Mouse (Mus musculus) embryonic facial prominence, embryonic 15.5 days (tissue): ENCODE results near the gene Cacna2d2. TPM values are rescaled to one million over a fixed set of nuclear protein-coding genes. Genes with fewer than 3 reads are reported as not detected.

Experiments used
- ATAC-seq: fragments of 200-750 bp; cut with Nextera tagmentation; 2 replicates; pipeline ENCODE4 v1.8.0; 2017; ENCODE audit warnings: low read depth, moderate TSS enrichment; ENCODE audit not compliant: insufficient number of reproducible peaks, low FRiP score, low TSS enrichment
- H3K27ac ChIP-seq: fragments of 300-500 bp; sonication (generic); replicated peaks from 2 replicates; pipeline ENCODE4 v1.5.1; 2015; ENCODE audit warnings: mild to moderate bottlenecking, inconsistent platforms
- H3K27me3 ChIP-seq: fragments of 300-500 bp; sonication (generic); 2 replicates; pipeline ENCODE4 v1.6.1; 2015; ENCODE audit warnings: inconsistent platforms
- H3K36me3 ChIP-seq: fragments of 300-500 bp; sonication (generic); 2 replicates; pipeline ENCODE4 v1.6.1; 2015; ENCODE audit warnings: mild to moderate bottlenecking, inconsistent platforms
- H3K4me1 ChIP-seq: fragments of 300-500 bp; sonication (generic); 2 replicates; pipeline ENCODE4 v1.6.1; 2015; ENCODE audit warnings: inconsistent platforms
- H3K4me2 ChIP-seq: fragments of 300-500 bp; sonication (generic); replicated peaks from 2 replicates; pipeline ENCODE4 v1.6.1; 2015; ENCODE audit warnings: mild to moderate bottlenecking, inconsistent platforms
- H3K4me3 ChIP-seq: fragments of 300-500 bp; sonication (generic); replicated peaks from 2 replicates; pipeline ENCODE4 v1.5.1; 2015; ENCODE audit warnings: mild to moderate bottlenecking, inconsistent platforms
- H3K9ac ChIP-seq: fragments of 300-500 bp; sonication (generic); 2 replicates; pipeline ENCODE4 v1.6.1; 2015; ENCODE audit warnings: inconsistent platforms
- H3K9me3 ChIP-seq: fragments of 300-500 bp; sonication (generic); replicated peaks from 2 replicates; pipeline ENCODE4 v1.6.1; 2016; ENCODE audit warnings: inconsistent platforms
- WGBS: fragments of 180-500 bp; shearing (Covaris S2); methylation state at CpG from one replicate; pipeline ENCODE4 v1.1.7; 2015; 5-methylcytosine and 5-hydroxymethylcytosine counted together
- polyA plus RNA-seq: library from polyadenylated mRNA; unstranded; fragments of >200 nt; fragmentation: Nextera tagmentation; extraction: Ambion mirVana; gene quantifications from 2 replicates; pipeline ENCODE4 v1.2.1, GENCODE M21; 2015

The Cacna2d2 gene
- polyA plus RNA-seq, 1 experiment from 2014 or later: 1.3 TPM

DNA sequence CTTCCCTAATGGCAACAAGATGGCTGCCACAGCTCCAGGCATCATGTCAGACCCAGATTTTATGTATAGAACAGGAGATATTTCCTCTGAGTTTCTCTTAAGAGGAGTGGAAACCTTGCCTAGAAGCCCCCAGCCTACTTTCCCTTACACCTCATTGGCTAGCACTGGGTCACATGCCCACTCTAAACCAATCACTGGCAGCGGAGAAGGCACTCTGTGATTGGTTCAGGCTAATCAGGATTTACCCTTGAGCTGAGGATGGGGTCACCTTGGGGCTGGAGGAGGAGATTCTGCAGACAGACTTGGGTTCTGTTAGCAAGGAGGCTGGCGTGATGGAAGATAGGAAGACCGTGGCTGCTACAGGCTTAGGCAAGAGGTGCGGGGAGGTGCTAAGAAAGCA lies 10.0 kb downstream of the Cacna2d2 start:
- no peak overlapping the region for H3K4me2 ChIP-seq
- H3K4me3 ChIP-seq: no peak overlapping the region
- no peak overlapping the region for H3K9ac ChIP-seq
- no peak overlapping the region for H3K27ac ChIP-seq
- ATAC-seq: no peak
- H3K9me3 ChIP-seq: no peaks in the 10 kb centered on the region
- 74% methylated on average over 4 of the region's 4 CpGs for WGBS
- no peaks in the 10 kb centered on the region for H3K36me3 ChIP-seq
- H3K4me1 ChIP-seq: no peaks in the 10 kb centered on the region
- peaks cover 2% of the 10 kb centered on the region; the same call in 1 of the 2 replicates for H3K27me3 ChIP-seq

DNA sequence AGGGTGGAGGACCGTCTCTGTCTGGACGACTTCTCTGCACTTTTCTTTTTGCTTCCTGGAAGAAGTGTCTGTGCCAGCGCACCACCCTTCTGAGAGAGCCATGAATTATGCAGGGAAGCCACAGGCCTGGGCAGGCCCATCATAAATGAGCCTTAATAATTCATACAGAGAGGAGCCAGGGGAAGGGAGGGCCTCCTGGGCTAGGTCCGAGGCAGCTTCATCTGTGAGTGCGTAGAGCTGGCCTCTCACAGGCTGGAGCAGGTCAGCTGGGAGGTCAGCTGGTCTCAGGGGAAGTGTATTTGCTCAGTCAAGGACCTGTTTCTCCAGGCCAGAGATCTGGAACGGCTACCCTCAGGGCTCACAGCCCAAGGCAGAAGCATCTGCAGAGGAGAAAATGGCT lies 17.7 kb downstream of the Cacna2d2 start:
- no peak overlapping the region for H3K27ac ChIP-seq
- H3K36me3 ChIP-seq: no peaks in the 10 kb centered on the region
- no peaks in the 10 kb centered on the region for H3K27me3 ChIP-seq
- no peaks in the 10 kb centered on the region for H3K9me3 ChIP-seq
- H3K9ac ChIP-seq: no peak overlapping the region
- no peak overlapping the region for H3K4me2 ChIP-seq
- WGBS: 44% methylated on average over 6 of the region's 6 CpGs
- no peak overlapping the region for H3K4me3 ChIP-seq
- peak; percentile 41; the same call in 1 of the 2 replicates for ATAC-seq
- H3K4me1 ChIP-seq: no peaks in the 10 kb centered on the region

DNA sequence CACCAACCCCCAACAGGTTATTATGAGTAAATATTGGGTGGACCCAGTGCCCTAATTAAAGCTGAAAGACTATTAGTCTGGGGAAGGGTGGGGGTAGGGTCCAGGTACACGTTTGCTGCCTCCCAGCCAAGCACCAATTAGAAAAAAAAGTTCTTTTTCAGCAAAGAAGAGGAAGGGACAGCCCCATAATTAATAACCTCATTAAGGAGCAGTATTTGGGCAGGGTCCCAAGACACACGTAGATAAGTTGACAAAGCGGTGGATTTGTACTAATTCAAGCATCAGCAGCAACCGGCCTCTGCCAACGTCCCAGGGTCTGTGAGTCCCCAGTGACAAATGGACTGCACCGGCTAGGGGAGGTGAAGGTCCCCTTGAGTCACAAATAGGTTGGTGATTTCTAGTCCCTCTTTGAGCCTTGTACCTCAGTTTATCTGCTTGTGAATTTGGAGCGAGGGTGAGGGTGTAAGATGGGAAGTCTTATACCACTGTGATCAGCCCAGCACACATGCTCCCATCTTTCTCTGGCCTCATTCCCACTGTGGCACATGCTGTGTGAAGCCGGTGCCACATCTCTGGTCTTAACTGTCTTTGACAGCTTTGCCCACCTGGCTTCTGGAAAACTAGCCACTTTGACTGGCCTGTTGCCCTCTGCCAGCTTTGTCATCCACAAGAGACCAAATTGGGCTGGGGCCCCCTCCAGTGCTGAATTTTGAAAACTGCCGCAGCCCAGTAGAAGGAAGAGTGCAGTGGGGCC lies 20.3 kb downstream of the Cacna2d2 start:
- Histone ChIP-seq H3K9me3 (no peaks in the 10 kb centered on the region), H3K9ac (no peak overlapping the region), H3K4me2 (no peak overlapping the region), H3K36me3 (no peaks in the 10 kb centered on the region), H3K4me1 (no peaks in the 10 kb centered on the region), H3K27ac (no peak overlapping the region), H3K4me3 (no peak overlapping the region), H3K27me3 (no peaks in the 10 kb centered on the region)
- ATAC-seq: no peak
- WGBS: 80% methylated on average over 9 of the region's 9 CpGs

DNA sequence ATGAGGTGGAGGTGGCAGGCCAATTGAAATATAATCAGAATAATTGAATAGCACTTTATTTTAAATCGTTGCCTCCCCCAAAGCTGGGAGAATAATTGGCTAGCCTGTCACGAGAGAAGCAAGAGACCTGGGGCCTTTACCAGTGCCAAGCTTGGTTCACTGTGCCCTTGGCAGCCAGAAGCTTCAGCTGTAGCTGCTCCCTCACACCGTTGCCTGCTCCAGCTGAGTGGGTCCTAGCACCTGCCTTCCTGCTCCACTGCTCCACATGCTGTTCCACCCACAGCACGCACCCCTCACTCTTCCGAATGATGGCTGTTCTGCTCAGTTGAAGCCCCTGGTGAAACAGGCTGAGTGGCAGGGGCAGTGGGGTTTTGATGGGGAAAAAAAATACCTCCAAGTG lies 21.5 kb downstream of the Cacna2d2 start:
- 76% methylated on average over 5 of the region's 5 CpGs for WGBS

DNA sequence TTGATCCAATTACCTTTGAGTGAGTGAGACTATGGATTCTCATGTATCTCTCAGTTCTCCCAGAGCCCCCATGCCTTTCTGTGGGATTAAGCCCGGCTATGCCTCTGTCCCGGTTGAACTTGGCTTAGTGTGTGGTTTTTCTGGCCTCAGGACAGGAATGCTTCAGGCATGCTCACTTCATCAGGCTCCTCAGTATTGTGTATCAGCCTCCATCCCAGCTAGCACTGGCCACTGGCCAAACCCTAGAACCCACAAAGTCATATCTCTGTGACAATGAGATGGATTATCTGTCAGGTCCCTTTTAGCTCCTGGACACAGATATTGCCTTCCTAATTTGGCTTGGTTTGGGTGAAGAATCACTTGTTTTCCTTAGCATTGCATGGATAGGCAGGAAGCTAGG lies 23.5 kb downstream of the Cacna2d2 start:
- H3K27me3 ChIP-seq: no peaks in the 10 kb centered on the region
- no peaks in the 10 kb centered on the region for H3K36me3 ChIP-seq
- H3K9me3 ChIP-seq: no peaks in the 10 kb centered on the region
- 21% methylated on average over 2 of the region's 2 CpGs for WGBS
- no peak overlapping the region for H3K4me2 ChIP-seq
- H3K9ac ChIP-seq: no peak overlapping the region
- ATAC-seq: no peak
- no peak overlapping the region for H3K27ac ChIP-seq
- no peaks in the 10 kb centered on the region for H3K4me1 ChIP-seq
- no peak overlapping the region for H3K4me3 ChIP-seq

More for the DNA sequence above, 21.5 kb downstream of the Cacna2d2 start:
- no peak for ATAC-seq
- H3K4me1 ChIP-seq: no peaks in the 10 kb centered on the region
- no peak overlapping the region for H3K4me3 ChIP-seq
- no peaks in the 10 kb centered on the region for H3K36me3 ChIP-seq
- no peak overlapping the region for H3K27ac ChIP-seq
- no peaks in the 10 kb centered on the region for H3K27me3 ChIP-seq
- H3K9me3 ChIP-seq: no peaks in the 10 kb centered on the region
- no peak overlapping the region for H3K9ac ChIP-seq
- H3K4me2 ChIP-seq: no peak overlapping the region

DNA sequence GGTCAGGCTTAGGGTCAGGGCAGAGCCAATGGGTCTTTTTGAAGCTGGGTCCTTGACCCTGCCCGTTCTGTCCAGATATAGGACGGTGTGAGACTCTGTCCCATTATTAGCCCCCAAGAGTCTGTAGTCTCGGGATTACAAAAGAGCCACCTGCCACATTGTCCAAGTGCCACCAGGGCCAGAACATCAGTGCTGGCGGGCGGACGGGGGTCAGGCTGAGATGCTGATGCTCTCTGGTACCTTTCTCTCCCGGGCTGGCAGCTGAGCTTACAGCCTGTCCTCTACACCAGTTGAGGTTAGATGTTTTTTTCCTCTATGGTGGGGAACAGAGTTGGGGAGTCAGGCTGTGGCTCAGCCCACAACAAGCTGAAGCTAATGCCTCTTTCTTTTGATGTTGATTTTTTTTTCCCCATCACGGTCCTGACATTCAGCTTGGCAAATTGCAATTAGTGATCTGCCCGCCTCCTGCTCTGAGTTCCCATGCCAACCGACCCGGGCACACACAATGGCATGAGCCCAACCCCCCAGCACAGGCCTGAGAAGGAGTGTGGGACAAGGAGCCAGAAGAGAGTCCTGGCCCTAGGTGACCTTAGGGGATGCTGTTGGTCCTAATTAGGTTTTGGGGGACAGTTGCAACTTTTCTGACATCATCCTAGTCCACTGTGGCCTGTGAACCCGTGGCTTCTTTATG lies 25.2 kb downstream of the Cacna2d2 start:
- ATAC-seq: no peak
- 72% methylated on average over 12 of the region's 12 CpGs for WGBS
- Histone ChIP-seq H3K4me2 (no peak overlapping the region), H3K9ac (no peak overlapping the region), H3K9me3 (no peaks in the 10 kb centered on the region), H3K4me3 (no peak overlapping the region), H3K36me3 (no peaks in the 10 kb centered on the region), H3K27ac (no peak overlapping the region), H3K27me3 (no peaks in the 10 kb centered on the region), H3K4me1 (0 out of 2 replicates have a peak, but pooled peaks cover 7% of the 10 kb centered on the region)

DNA sequence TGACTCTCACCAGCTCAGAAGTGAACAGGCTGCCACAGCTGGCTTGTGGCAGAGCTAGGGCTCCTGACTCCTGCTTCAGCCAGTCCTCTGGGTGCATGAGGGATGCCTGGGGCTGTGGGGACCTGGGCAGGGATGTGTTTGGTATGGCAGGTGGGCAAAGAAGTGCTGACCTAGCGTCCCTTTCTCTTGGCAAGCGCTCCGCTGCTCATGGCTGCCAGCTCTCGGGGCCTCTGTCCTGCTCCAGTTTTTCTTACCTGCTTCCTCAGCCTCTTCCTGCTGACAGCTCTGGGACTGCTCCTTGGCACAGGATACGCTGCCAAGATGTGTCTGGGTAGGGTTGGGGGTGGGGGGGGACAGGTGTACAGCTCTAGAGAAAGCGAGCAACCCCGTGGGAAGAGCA lies 28.5 kb downstream of the Cacna2d2 start:
- Histone ChIP-seq H3K27me3 (0 out of 2 replicates have a peak, but pooled peaks cover 6% of the 10 kb centered on the region), H3K36me3 (no peaks in the 10 kb centered on the region), H3K4me1 (peaks cover 18% of the 10 kb centered on the region; the same call in 1 of the 2 replicates), H3K9ac (no peak overlapping the region), H3K9me3 (no peaks in the 10 kb centered on the region), H3K4me3 (no peak overlapping the region), H3K27ac (no peak overlapping the region), H3K4me2 (no peak overlapping the region)
- no peak for ATAC-seq
- WGBS: 74% methylated on average over 7 of the region's 7 CpGs

DNA sequence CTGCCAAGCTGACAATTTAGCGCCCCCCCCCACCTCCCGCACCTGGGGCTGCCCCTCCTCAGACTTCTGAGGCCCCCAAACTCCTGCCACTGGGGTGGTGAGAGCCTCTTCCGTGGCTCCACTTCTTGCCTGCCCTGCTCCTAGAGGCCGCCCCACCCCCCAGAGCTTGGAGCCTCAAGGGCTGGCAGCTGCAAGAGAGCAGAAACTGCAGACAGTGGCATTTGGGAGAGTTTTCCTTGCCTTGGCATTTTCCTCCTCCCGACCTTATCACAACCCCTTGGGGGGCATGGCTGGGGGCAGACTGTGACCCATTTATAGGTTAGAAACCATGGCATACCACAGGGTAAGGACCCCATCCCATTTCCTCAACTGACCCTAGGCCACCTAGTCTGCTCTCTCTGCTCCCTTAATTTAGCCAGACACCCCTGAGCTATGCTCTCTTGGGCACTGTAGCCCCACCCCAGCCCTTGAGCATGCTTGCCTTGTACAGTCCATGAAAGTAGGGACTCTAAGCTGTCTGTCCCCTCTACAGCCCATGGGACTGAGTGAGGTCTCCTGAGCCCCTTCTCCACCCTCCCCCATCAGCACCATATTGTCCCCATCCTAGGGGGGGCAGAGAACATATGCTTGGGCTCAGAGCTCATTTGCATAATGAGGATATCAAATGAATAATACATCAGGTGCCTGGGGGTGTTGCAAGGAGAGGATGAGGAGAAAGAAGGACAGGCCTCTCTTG lies 29.2 kb downstream of the Cacna2d2 start:
- H3K4me2 ChIP-seq: no peak overlapping the region
- no peak overlapping the region for H3K4me3 ChIP-seq
- 46% methylated on average over 5 of the region's 5 CpGs for WGBS
- H3K4me1 ChIP-seq: peaks cover 18% of the 10 kb centered on the region; the same call in 1 of the 2 replicates
- 0 out of 2 replicates have a peak, but pooled peaks cover 6% of the 10 kb centered on the region for H3K27me3 ChIP-seq
- no peak overlapping the region for H3K27ac ChIP-seq
- H3K9me3 ChIP-seq: no peaks in the 10 kb centered on the region
- no peak overlapping the region for H3K9ac ChIP-seq
- ATAC-seq: no peak
- no peaks in the 10 kb centered on the region for H3K36me3 ChIP-seq

DNA sequence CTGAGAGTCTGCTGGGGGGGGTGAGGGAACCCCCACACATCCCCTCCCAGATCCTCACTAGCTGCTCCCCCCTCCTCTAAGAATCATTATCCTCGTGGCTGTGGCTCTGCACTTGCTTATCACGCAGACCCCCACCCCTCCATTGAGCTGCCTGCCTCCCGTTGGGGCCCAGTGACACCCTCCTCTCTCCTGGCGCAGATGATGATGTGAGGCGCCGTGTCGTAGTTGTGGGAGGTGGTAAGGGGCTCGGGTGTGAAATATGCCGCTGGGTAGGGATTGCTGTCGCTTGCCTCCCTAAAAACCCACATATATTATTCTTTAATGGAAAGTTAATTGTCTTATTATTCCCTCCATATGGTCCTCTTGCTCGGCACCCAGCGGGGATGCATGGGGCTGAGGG lies 31.0 kb downstream of the Cacna2d2 start:
- peaks cover 34% of the 10 kb centered on the region for H3K4me1 ChIP-seq
- ATAC-seq: no peak
- H3K4me2 ChIP-seq: peak overlapping the region; percentile 21; the same call in 1 of the 2 replicates
- H3K27me3 ChIP-seq: 0 out of 2 replicates have a peak, but pooled peaks cover 6% of the 10 kb centered on the region
- H3K4me3 ChIP-seq: no peak overlapping the region
- H3K9me3 ChIP-seq: no peaks in the 10 kb centered on the region
- H3K27ac ChIP-seq: no peak overlapping the region
- no peak overlapping the region for H3K9ac ChIP-seq
- 41% methylated on average over 12 of the region's 12 CpGs for WGBS
- no peaks in the 10 kb centered on the region for H3K36me3 ChIP-seq

DNA sequence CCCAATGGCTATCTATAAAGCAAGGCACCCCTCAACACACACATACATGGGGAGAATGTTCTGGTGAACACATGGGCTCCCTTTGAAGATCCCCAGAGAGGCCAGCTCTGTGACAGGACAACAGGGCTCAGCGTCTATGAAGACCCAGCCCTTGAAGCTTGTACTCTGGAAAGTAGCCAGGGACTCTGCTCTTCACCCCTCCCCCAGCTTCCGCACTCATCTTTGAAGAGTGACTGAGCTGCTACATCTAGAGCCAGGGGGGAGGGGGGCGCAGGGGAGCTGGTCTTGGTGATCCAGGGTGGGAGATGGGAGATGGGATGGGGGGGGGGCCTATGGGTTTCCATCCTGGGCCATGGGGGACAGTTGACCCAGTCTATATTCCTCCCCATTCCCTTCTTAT lies 33.1 kb downstream of the Cacna2d2 start:
- ATAC-seq: no peak

DNA sequence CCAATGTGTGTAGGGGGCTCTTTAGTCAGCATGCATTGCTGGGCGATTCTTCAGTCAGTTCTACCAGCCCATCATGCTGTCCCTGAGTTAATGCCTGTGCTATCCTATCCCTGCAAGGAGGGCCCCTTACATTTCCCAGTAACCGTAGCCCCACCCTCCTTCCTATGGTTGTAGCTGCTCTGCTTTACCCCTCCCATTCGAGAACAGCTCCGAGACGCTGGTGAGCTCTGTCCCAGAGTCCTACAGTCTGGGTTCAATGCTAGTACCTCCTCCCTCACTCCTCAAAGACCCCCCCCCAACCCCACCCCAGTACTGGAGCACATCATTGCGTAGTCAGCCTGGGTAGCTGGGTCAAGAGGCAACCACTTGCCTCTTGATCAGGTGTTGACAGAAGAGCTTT lies 35.4 kb downstream of the Cacna2d2 start:
- Histone ChIP-seq H3K9me3 (no peaks in the 10 kb centered on the region), H3K27me3 (0 out of 2 replicates have a peak, but pooled peaks cover 6% of the 10 kb centered on the region), H3K4me1 (peaks cover 27% of the 10 kb centered on the region), H3K4me2 (no peak overlapping the region), H3K4me3 (no peak overlapping the region), H3K36me3 (no peaks in the 10 kb centered on the region), H3K9ac (no peak overlapping the region), H3K27ac (no peak overlapping the region; the same call in 1 of the 2 replicates)
- 23% methylated on average over 6 of the region's 6 CpGs for WGBS
- 0 out of 2 replicates have a peak, but pooled peaks have one; percentile 30 for ATAC-seq

More for the DNA sequence above, 33.1 kb downstream of the Cacna2d2 start:
- H3K36me3 ChIP-seq: no peaks in the 10 kb centered on the region
- H3K9ac ChIP-seq: no peak overlapping the region
- whole genome bisulfite sequencing: 66% methylated on average over 3 of the region's 3 CpGs
- H3K27me3 ChIP-seq: 0 out of 2 replicates have a peak, but pooled peaks cover 6% of the 10 kb centered on the region
- H3K4me1 ChIP-seq: peaks cover 36% of the 10 kb centered on the region
- H3K4me2 ChIP-seq: no peak overlapping the region
- H3K4me3 ChIP-seq: no peak overlapping the region
- no peaks in the 10 kb centered on the region for H3K9me3 ChIP-seq
- H3K27ac ChIP-seq: no peak overlapping the region
